ENCODE assay signal across 9 mouse cellular contexts in genomic region chr3:109309317-109310265, GRCm38 (mm10). TPM values are rescaled to one million over a fixed set of nuclear protein-coding genes. Genes with fewer than 3 reads are reported as not detected.
DNase-seq lines count a peak whose midpoint lies in the region; ATAC-seq and TF ChIP-seq lines count a peak whose summit lies in the region.
"Had no signal": no experiment of that assay in that cellular context is flagged by ENCODE, and none has a peak within 500 bp of the region (broad histone marks: within the 10 kb centered on the region; RNA-seq: fewer than 3 reads in every experiment).

No protein-coding gene starts in this region.

- 76% methylated on average over 18 of the region's 18 CpGs for WGBS in embryonic facial prominence, embryonic 11.5 days
- WGBS in embryonic facial prominence, embryonic 10.5 days, result 80% methylated on average over 18 of the region's 18 CpGs
- 76% methylated on average over 18 of the region's 18 CpGs for WGBS in lung, postnatal 0 days
- 82% methylated on average over 18 of the region's 18 CpGs for WGBS in liver, embryonic 11.5 days

- peak; percentile 14 for DNase-seq in embryonic facial prominence, embryonic 11.5 days (ENCODE audit: low spot score)
- DNase-seq in embryonic facial prominence, embryonic 10.5 days (ENCODE audit: low spot score), result no peak
- peak; percentile 39 for DNase-seq in gastrocnemius, adult 18-20 months (ENCODE audit: low spot score)
- DNase-seq in heart, postnatal 25 days (ENCODE audit: low spot score), result peak; percentile 72
- peak; percentile 35 for DNase-seq in lung, postnatal 0 days (ENCODE audit: low spot score)
- DNase-seq in layer of hippocampus, adult 2 months (ENCODE audit: low spot score in 2 of 2), result no peak
- DNase-seq in liver, embryonic 11.5 days (ENCODE audit: low spot score), result no peak

- no peaks in the 10 kb centered on the region for H3K4me1 ChIP-seq in embryonic facial prominence, embryonic 11.5 days (ENCODE audit: control insufficient read depth, insufficient read depth, low read length)
- 0 out of 2 replicates have a peak, but pooled peaks cover 4% of the 10 kb centered on the region for H3K4me1 ChIP-seq in embryonic facial prominence, embryonic 10.5 days
- H3K4me1 ChIP-seq in lung, postnatal 0 days (ENCODE audit: insufficient read depth, low read depth, low read length), result no peaks in the 10 kb centered on the region
- H3K4me1 ChIP-seq in liver, embryonic 11.5 days (replicated peaks; ENCODE audit: control insufficient read depth, insufficient read depth, low read length), result peaks cover 5% of the 10 kb centered on the region; the same call in 1 of the 2 replicates
- H3K4me1 ChIP-seq: forebrain, embryonic 15.5 days had no signal

- H3K36me3 ChIP-seq in embryonic facial prominence, embryonic 11.5 days (replicated peaks; ENCODE audit: control insufficient read depth, insufficient read depth, low read depth, low read length), result no peaks in the 10 kb centered on the region
- H3K36me3 ChIP-seq in embryonic facial prominence, embryonic 10.5 days (replicated peaks), result no peaks in the 10 kb centered on the region
- no peaks in the 10 kb centered on the region for H3K36me3 ChIP-seq in lung, postnatal 0 days (ENCODE audit: insufficient read depth, low read length)
- H3K36me3 ChIP-seq in liver, embryonic 11.5 days (ENCODE audit: control insufficient read depth, insufficient read depth, low read length), result no peaks in the 10 kb centered on the region
- H3K36me3 ChIP-seq: forebrain, embryonic 15.5 days had no signal

- no peaks in the 10 kb centered on the region for H3K27me3 ChIP-seq in embryonic facial prominence, embryonic 11.5 days (ENCODE audit: control insufficient read depth, insufficient read depth, low read length)
- no peaks in the 10 kb centered on the region for H3K27me3 ChIP-seq in embryonic facial prominence, embryonic 10.5 days (replicated peaks; ENCODE audit: low read depth, poor library complexity, severe bottlenecking)
- no peaks in the 10 kb centered on the region for H3K27me3 ChIP-seq in lung, postnatal 0 days (replicated peaks; ENCODE audit: insufficient read depth, low read length)
- no peaks in the 10 kb centered on the region for H3K27me3 ChIP-seq in liver, embryonic 11.5 days (replicated peaks; ENCODE audit: control insufficient read depth, insufficient read depth, low read length)
- H3K27me3 ChIP-seq: forebrain, embryonic 15.5 days had no signal

- no peak overlapping the region for H3K9ac ChIP-seq in embryonic facial prominence, embryonic 11.5 days (replicated peaks; ENCODE audit: low read length)
- no peak overlapping the region for H3K9ac ChIP-seq in lung, postnatal 0 days (replicated peaks; ENCODE audit: low read depth)
- H3K9ac ChIP-seq in liver, embryonic 11.5 days (ENCODE audit: low read depth, low read length), result no peak overlapping the region
- H3K9ac ChIP-seq: forebrain, embryonic 15.5 days had no signal

- TF ChIP-seq EP300 in lung, postnatal 0 days (IDR thresholded peaks at IDR 0.05), result no peak

- no peaks in the 10 kb centered on the region for H3K9me3 ChIP-seq in embryonic facial prominence, embryonic 11.5 days (replicated peaks; ENCODE audit: control insufficient read depth, low read length)
- no peaks in the 10 kb centered on the region for H3K9me3 ChIP-seq in embryonic facial prominence, embryonic 10.5 days
- H3K9me3 ChIP-seq in lung, postnatal 0 days (ENCODE audit: low read length), result no peaks in the 10 kb centered on the region
- H3K9me3 ChIP-seq in liver, embryonic 11.5 days (ENCODE audit: control insufficient read depth, low read length), result no peaks in the 10 kb centered on the region
- H3K9me3 ChIP-seq: forebrain, embryonic 15.5 days had no signal

- no peak for ATAC-seq in embryonic facial prominence, embryonic 11.5 days (replicated peaks; ENCODE audit: insufficient number of reproducible peaks, low FRiP score, low TSS enrichment, low read depth)
- no peak for ATAC-seq in lung, postnatal 0 days
- ATAC-seq in granulocyte monocyte progenitor cell, adult 5-6 weeks (replicated peaks; ENCODE audit: poor library complexity, severe bottlenecking), result no peak
- ATAC-seq in liver, embryonic 11.5 days (replicated peaks; ENCODE audit: low FRiP score), result no peak
- ATAC-seq: forebrain, embryonic 15.5 days had no signal

- H3K27ac ChIP-seq in embryonic facial prominence, embryonic 11.5 days (replicated peaks; ENCODE audit: low read depth, low read length), result no peak overlapping the region
- H3K27ac ChIP-seq in embryonic facial prominence, embryonic 10.5 days (replicated peaks), result no peak overlapping the region
- no peak overlapping the region for H3K27ac ChIP-seq in lung, postnatal 0 days (ENCODE audit: low read length)
- no peak overlapping the region for H3K27ac ChIP-seq in layer of hippocampus, adult 2 months
- no peak overlapping the region for H3K27ac ChIP-seq in liver, embryonic 11.5 days (ENCODE audit: low read depth, low read length)
- H3K27ac ChIP-seq: forebrain, embryonic 15.5 days had no signal

- H3K4me3 ChIP-seq in embryonic facial prominence, embryonic 11.5 days (ENCODE audit: low read depth, low read length), result no peak overlapping the region
- H3K4me3 ChIP-seq in embryonic facial prominence, embryonic 10.5 days, result no peak overlapping the region
- H3K4me3 ChIP-seq in lung, postnatal 0 days (ENCODE audit: low read depth, low read length), result no peak overlapping the region
- H3K4me3 ChIP-seq in layer of hippocampus, adult 2 months, result no peak overlapping the region
- H3K4me3 ChIP-seq in liver, embryonic 11.5 days (ENCODE audit: low read depth, low read length), result no peak overlapping the region
- H3K4me3 ChIP-seq: forebrain, embryonic 15.5 days had no signal

- intact Hi-C loops in heart, postnatal 25 days (cut with DNase I), result loop anchor here (5.0 kb wide), 2 partner anchors 43 to 57 kb away; no protein-coding TSS in a partner anchor

- no peak for TF ChIP-seq CTCF in lung, postnatal 0 days (IDR thresholded peaks at IDR 0.05)
- no peak for TF ChIP-seq CTCF in layer of hippocampus, adult 2 months (conservative IDR thresholded peaks at IDR 0.05)

- no peak overlapping the region for H3K4me2 ChIP-seq in embryonic facial prominence, embryonic 11.5 days (ENCODE audit: low read depth, low read length)
- no peak overlapping the region for H3K4me2 ChIP-seq in lung, postnatal 0 days (replicated peaks; ENCODE audit: low read depth, low read length)
- no peak overlapping the region for H3K4me2 ChIP-seq in liver, embryonic 11.5 days
- H3K4me2 ChIP-seq: forebrain, embryonic 15.5 days had no signal

RNA-seq across cellular contexts. Expression of gene Vav3, which starts 30.9 kb away (rescaled TPM):
- polyA plus RNA-seq in embryonic facial prominence, embryonic 11.5 days (2014; fragmentation: Nextera tagmentation; extraction: Ambion mirVana), result 7.2 TPM in 2 replicates
- 5.3 and 6.1 TPM in 2 replicates for polyA plus RNA-seq in embryonic facial prominence, embryonic 10.5 days (2016; fragmentation: Nextera tagmentation; extraction: Ambion mirVana)
- total RNA-seq in gastrocnemius, adult 18-20 months (2021), result 1 to 10 TPM; 1.5 to 1.9 TPM
- 1 to 10 TPM; 6.2 to 6.3 TPM for total RNA-seq in heart, postnatal 25 days (2021)
- polyA plus RNA-seq in lung, postnatal 0 days (2015; fragmentation: Nextera tagmentation; extraction: Ambion mirVana), result 11.9 and 12.2 TPM in 2 replicates
- total RNA-seq in granulocyte monocyte progenitor cell, adult 5-6 weeks (2014; fragmentation: Nextera tagmentation), result 52.5 and 75.4 TPM in 2 replicates
- 84.4 and 85.7 TPM in 2 replicates for total RNA-seq in granulocyte monocyte progenitor cell, adult 5-6 weeks (2017)
- 10 to 100 TPM; 12.3 to 18.7 TPM for total RNA-seq in layer of hippocampus, adult 2 months (2021)
- polyA plus RNA-seq in liver, embryonic 11.5 days (2014; fragmentation: Nextera tagmentation; extraction: Ambion mirVana), result 5.8 and 7.0 TPM in 2 replicates

Comparison
In these comparisons a context has a peak if more than half of its experiments do, and no peak if none do; other contexts are left out.
1. DNase-seq: peak in embryonic facial prominence, embryonic 11.5 days (single experiment), gastrocnemius, adult 18-20 months (single experiment), heart, postnatal 25 days (single experiment) and lung, postnatal 0 days (single experiment); none in embryonic facial prominence, embryonic 10.5 days (single experiment), layer of hippocampus, adult 2 months (0 of 2) and liver, embryonic 11.5 days (single experiment).